Comparison of ENCODE assay signal across 8 mouse cellular contexts in genomic region chr2:14048381-14048780, GRCm38 (mm10). TPM values are rescaled to one million over a fixed set of nuclear protein-coding genes. Genes with fewer than 3 reads are reported as not detected.
DNase-seq lines count a peak whose midpoint lies in the region; ATAC-seq and TF ChIP-seq lines count a peak whose summit lies in the region.

No protein-coding gene starts in this region.

- no peak overlapping the region for H3K9ac ChIP-seq in intestine, embryonic 14.5 days (ENCODE audit: low read length)

- DNase-seq in 3134 (ENCODE audit: extremely low read depth, insufficient read length, low spot score) = peak; percentile 28
- peak; percentile 56 for DNase-seq in T-cell, adult 2 months (ENCODE audit: low spot score)
- DNase-seq in cerebellum, postnatal 36 days = peak; percentile 74 to 82
- DNase-seq in gastrocnemius, adult 18-20 months (ENCODE audit: low spot score) = peak; percentile 64
- peak; percentile 77 for DNase-seq in intestine, embryonic 14.5 days (ENCODE audit: low spot score)
- peak; percentile 59 to 61 for DNase-seq in left cerebral cortex, adult 2 months (ENCODE audit: extremely low spot score in 1 of 2, low spot score in 2 of 2)
- peak; percentile 49 for DNase-seq in right cerebral cortex, postnatal 25 days

- peak; percentile 86 for TF ChIP-seq CTCF in left cerebral cortex, adult 2 months (IDR thresholded peaks at IDR 0.05)

- no peaks in the 10 kb centered on the region for H3K9me3 ChIP-seq in intestine, embryonic 14.5 days (ENCODE audit: control insufficient read depth, low read length)

- no peaks in the 10 kb centered on the region for H3K27me3 ChIP-seq in intestine, embryonic 14.5 days (replicated peaks; ENCODE audit: control insufficient read depth, insufficient read depth, low read length)

- H3K4me3 ChIP-seq in intestine, embryonic 14.5 days (ENCODE audit: low read depth, low read length) = no peak overlapping the region
- H3K4me3 ChIP-seq in left cerebral cortex, adult 2 months = no peak overlapping the region

- no peak overlapping the region for H3K27ac ChIP-seq in intestine, embryonic 14.5 days (ENCODE audit: low read depth)
- no peak overlapping the region for H3K27ac ChIP-seq in left cerebral cortex, adult 2 months

- no peak overlapping the region for H3K4me2 ChIP-seq in intestine, embryonic 14.5 days (ENCODE audit: low read length)

- no peaks in the 10 kb centered on the region for H3K36me3 ChIP-seq in intestine, embryonic 14.5 days (ENCODE audit: control insufficient read depth, insufficient read depth, low read length)

- peak; percentile 68; the same call in 1 of the 2 replicates for ATAC-seq in intestine, embryonic 14.5 days (replicated peaks; ENCODE audit: low FRiP score, low TSS enrichment, low read depth)
- peak; percentile 94 for ATAC-seq in megakaryocyte-erythroid progenitor cell, adult 5-6 weeks (replicated peaks; ENCODE audit: low FRiP score, low TSS enrichment, poor library complexity, severe bottlenecking)

- intact Hi-C loops in left cerebral cortex, adult 2 months (cut with DNase I) = loop anchor here (5.0 kb wide), 1 partner anchor 244 kb away; no protein-coding TSS in a partner anchor

- no peaks in the 10 kb centered on the region for H3K4me1 ChIP-seq in intestine, embryonic 14.5 days (replicated peaks; ENCODE audit: control insufficient read depth, insufficient read depth, low read length)

RNA-seq across cellular contexts. Expression of gene Hacd1, which starts 7.6 kb away (rescaled TPM):
- total RNA-seq in gastrocnemius, adult 18-20 months (2021) = 10 to 100 TPM; 54.6 to 81.4 TPM
- polyA plus RNA-seq in intestine, embryonic 14.5 days (2014; fragmentation: Nextera tagmentation; extraction: Ambion mirVana) = 125 and 135 TPM in 2 replicates
- 10 to 100 TPM; 14.6 to 17.0 TPM for total RNA-seq in left cerebral cortex, adult 2 months (2021)
- total RNA-seq in megakaryocyte-erythroid progenitor cell, adult 5-6 weeks (2014; fragmentation: Nextera tagmentation) = 63.5 and 73.0 TPM in 2 replicates
- total RNA-seq in megakaryocyte-erythroid progenitor cell, adult 5-6 weeks (2017) = 62.1 and 76.0 TPM in 2 replicates

RNA-seq across cellular contexts. Expression of gene Stam, which starts 25.5 kb away (rescaled TPM):
- 10 to 100 TPM; 18.5 to 20.4 TPM for total RNA-seq in gastrocnemius, adult 18-20 months (2021)
- polyA plus RNA-seq in intestine, embryonic 14.5 days (2014; fragmentation: Nextera tagmentation; extraction: Ambion mirVana) = 68.4 and 71.8 TPM in 2 replicates
- 10 to 100 TPM; 89.8 to 98.7 TPM for total RNA-seq in left cerebral cortex, adult 2 months (2021)
- total RNA-seq in megakaryocyte-erythroid progenitor cell, adult 5-6 weeks (2014; fragmentation: Nextera tagmentation) = 36.3 and 40.5 TPM in 2 replicates
- 33.3 and 43.9 TPM in 2 replicates for total RNA-seq in megakaryocyte-erythroid progenitor cell, adult 5-6 weeks (2017)

Comparison
In these comparisons a context has a peak if more than half of its experiments do, and no peak if none do; other contexts are left out.
1. DNase-seq: peak in every context shown above with its lines; median percentile 78 in cerebellum, postnatal 36 days; 77 in intestine, embryonic 14.5 days; 64 in gastrocnemius, adult 18-20 months; 60 in left cerebral cortex, adult 2 months; 56 in T-cell, adult 2 months; 49 in right cerebral cortex, postnatal 25 days; 28 in 3134.